Mouse (Mus musculus) cerebellum, adult 11 months (tissue): ENCODE results near the gene Tex30.

ENCODE experiments used
- DNase-seq: peaks from one replicate; pipeline ENCODE4 v3.0.0; 2022

Gene Tex30

GRCm38 (mm10) chr1:44041797-44042554, 60.3 kb downstream of the Tex30 start:
- DNase-seq = peak; percentile 29
